Mouse (Mus musculus) embryonic facial prominence, embryonic 13.5 days (tissue): Measurements from ENCODE around the gene Dtx1. TPM values are rescaled to one million over a fixed set of nuclear protein-coding genes. Genes with fewer than 3 reads are reported as not detected.
A peak's percentile ranks its signal among the peaks of the same experiment; 100 is the strongest.

ENCODE experiments used
- ATAC-seq: fragments of 200-750 bp; cut with Nextera tagmentation; 2 replicates; pipeline ENCODE4 v1.8.0; 2017; ENCODE audit warnings: low read depth; ENCODE audit not compliant: insufficient number of reproducible peaks, insufficient read depth, low FRiP score, low TSS enrichment
- H3K27ac ChIP-seq: fragments of 300-500 bp; sonication (generic); 2 replicates; pipeline ENCODE4 v1.5.1; 2015; ENCODE audit warnings: moderate library complexity, mild to moderate bottlenecking, inconsistent platforms
- H3K27me3 ChIP-seq: fragments of 300-500 bp; sonication (generic); 2 replicates; pipeline ENCODE4 v1.6.1; 2015; ENCODE audit warnings: mild to moderate bottlenecking, inconsistent platforms
- H3K36me3 ChIP-seq: fragments of 300-500 bp; sonication (generic); 2 replicates; pipeline ENCODE4 v1.6.1; 2015; ENCODE audit warnings: mild to moderate bottlenecking, inconsistent platforms
- H3K4me1 ChIP-seq: fragments of 300-500 bp; sonication (generic); 2 replicates; pipeline ENCODE4 v1.6.1; 2015; ENCODE audit warnings: inconsistent platforms
- H3K4me2 ChIP-seq: fragments of 300-500 bp; sonication (generic); 2 replicates; pipeline ENCODE4 v1.6.1; 2015; ENCODE audit warnings: moderate library complexity, mild to moderate bottlenecking, inconsistent platforms
- H3K4me3 ChIP-seq: fragments of 300-500 bp; sonication (generic); 2 replicates; pipeline ENCODE4 v1.5.1; 2015; ENCODE audit warnings: mild to moderate bottlenecking, inconsistent platforms
- H3K9ac ChIP-seq: fragments of 300-500 bp; sonication (generic); 2 replicates; pipeline ENCODE4 v1.6.1; 2015; ENCODE audit warnings: mild to moderate bottlenecking, inconsistent platforms
- H3K9me3 ChIP-seq: fragments of 300-500 bp; sonication (generic); 2 replicates; pipeline ENCODE4 v1.6.1; 2016; ENCODE audit warnings: inconsistent platforms
- WGBS: fragments of 180-500 bp; shearing (Covaris S2); methylation state at CpG from one replicate; pipeline ENCODE4 v1.1.7; 2015; ENCODE audit warnings: mixed read lengths; 5-methylcytosine and 5-hydroxymethylcytosine counted together
- polyA plus RNA-seq: library from polyadenylated mRNA; unstranded; fragments of >200 nt; fragmentation: Nextera tagmentation; extraction: Ambion mirVana; gene quantifications from 2 replicates; pipeline ENCODE4 v1.2.1, GENCODE M21; 2015

The Dtx1 gene
- polyA plus RNA-seq, 1 experiment from 2014 or later: 6.2 TPM

DNA sequence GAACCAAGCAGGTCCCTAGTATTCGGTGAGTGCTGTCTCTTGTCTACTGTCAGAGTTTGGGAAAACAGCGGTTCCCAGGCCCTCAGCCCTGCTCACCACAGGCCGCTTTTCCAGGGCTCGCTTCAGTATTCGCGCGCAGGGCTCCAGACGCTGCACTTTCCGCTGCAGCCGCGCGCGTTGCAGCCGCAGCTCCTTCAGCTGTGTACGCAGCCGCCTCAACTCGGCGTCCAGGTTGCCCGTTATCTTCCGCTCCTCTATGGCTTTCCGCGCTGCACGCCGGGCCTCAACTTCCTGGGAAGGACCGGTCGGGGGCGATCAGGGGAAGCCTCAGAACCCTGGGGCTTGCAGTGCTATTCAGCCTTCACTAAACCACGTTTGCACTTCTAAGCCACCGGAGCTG lies 80.6 kb downstream of the Dtx1 start:
- Histone ChIP-seq H3K4me2 (peak overlapping the region; percentile 54), H3K27ac (no peak overlapping the region), H3K9me3 (peaks cover 4% of the 10 kb centered on the region), H3K27me3 (peaks cover 37% of the 10 kb centered on the region), H3K36me3 (peaks cover 25% of the 10 kb centered on the region), H3K9ac (peak overlapping the region; percentile 58; the same call in 1 of the 2 replicates), H3K4me1 (peaks cover 6% of the 10 kb centered on the region; the same call in 1 of the 2 replicates), H3K4me3 (peak overlapping the region; percentile 28)
- 5% methylated on average over 29 of the region's 29 CpGs for WGBS
- no peak for ATAC-seq

Other genes with a start within 250 kb of the Dtx1 start
- gene Sdsl, start 239.1 kb downstream of the Dtx1 start, polyA plus RNA-seq: 2.0 and 2.5 TPM in 2 replicates
- not detected in 2 replicates for gene Sds, start 235.4 kb downstream of the Dtx1 start, polyA plus RNA-seq
- gene Plbd2, start 208.3 kb downstream of the Dtx1 start, polyA plus RNA-seq: 43.5 and 54.4 TPM in 2 replicates
- 5.0 and 5.9 TPM in 2 replicates for gene Slc8b1, start 200.8 kb downstream of the Dtx1 start, polyA plus RNA-seq
- gene Tpcn1, start 123.3 kb downstream of the Dtx1 start, polyA plus RNA-seq: 21.0 and 22.3 TPM in 2 replicates
- 0.60 and 0.80 TPM in 2 replicates for gene Iqcd, start 122.9 kb downstream of the Dtx1 start, polyA plus RNA-seq
- 16.2 and 17.6 TPM in 2 replicates for gene Rita1, start 99.3 kb downstream of the Dtx1 start, polyA plus RNA-seq
- gene Ddx54, start 99.2 kb downstream of the Dtx1 start, polyA plus RNA-seq: 45.6 and 46.8 TPM in 2 replicates
- not detected in 2 replicates for gene Cfap73, start 77.7 kb downstream of the Dtx1 start, polyA plus RNA-seq
- 0.32 TPM in 1 of 2 replicates, not detected in the other for gene Rasal1, start 63.1 kb downstream of the Dtx1 start, polyA plus RNA-seq
- 0.21 and 0.38 TPM in 2 replicates for gene Oas2, start 37.9 kb upstream of the Dtx1 start, polyA plus RNA-seq
- 0.11 and 0.25 TPM in 2 replicates for gene Oas3, start 65.7 kb upstream of the Dtx1 start, polyA plus RNA-seq
- gene Oas1e, start 83.6 kb upstream of the Dtx1 start, polyA plus RNA-seq: not detected in 2 replicates
- gene Oas1c, start 100.6 kb upstream of the Dtx1 start, polyA plus RNA-seq: 0.32 and 0.46 TPM in 2 replicates
- not detected in 2 replicates for gene Oas1f, start 135.4 kb upstream of the Dtx1 start, polyA plus RNA-seq
- gene Oas1h, start 149.5 kb upstream of the Dtx1 start, polyA plus RNA-seq: not detected in 2 replicates
- 0.14 and 0.59 TPM in 2 replicates for gene Oas1g, start 175.7 kb upstream of the Dtx1 start, polyA plus RNA-seq
- gene Oas1a, start 195.6 kb upstream of the Dtx1 start, polyA plus RNA-seq: 1.2 and 1.5 TPM in 2 replicates
- not detected in 2 replicates for gene Oas1d, start 202.6 kb upstream of the Dtx1 start, polyA plus RNA-seq